Mouse (Mus musculus) midbrain, embryonic 15.5 days (tissue): ENCODE measurements around the gene Pla2g10. TPM values are rescaled to one million over a fixed set of nuclear protein-coding genes. Genes with fewer than 3 reads are reported as not detected.
A peak's percentile ranks its signal among the peaks of the same experiment; 100 is the strongest.

ENCODE experiments used
- ATAC-seq: fragments of 200-750 bp; cut with Nextera tagmentation; replicated peaks from 2 replicates; pipeline ENCODE4 v1.8.0; 2017; ENCODE audit warnings: moderate TSS enrichment
- H3K27ac ChIP-seq: fragments of 300-500 bp; sonication (generic); 2 replicates; pipeline ENCODE4 v1.5.1; 2015; ENCODE audit warnings: mild to moderate bottlenecking, inconsistent platforms
- H3K27me3 ChIP-seq: fragments of 300-500 bp; sonication (generic); replicated peaks from 2 replicates; pipeline ENCODE4 v1.6.1; 2015; ENCODE audit warnings: inconsistent platforms
- H3K36me3 ChIP-seq: fragments of 300-500 bp; sonication (generic); replicated peaks from 2 replicates; pipeline ENCODE4 v1.6.1; 2015; ENCODE audit warnings: inconsistent platforms
- H3K4me1 ChIP-seq: fragments of 300-500 bp; sonication (generic); 2 replicates; pipeline ENCODE4 v1.6.1; 2015; ENCODE audit warnings: inconsistent platforms
- H3K4me2 ChIP-seq: fragments of 300-500 bp; sonication (generic); 2 replicates; pipeline ENCODE4 v1.6.1; 2015; ENCODE audit warnings: inconsistent platforms, mild to moderate bottlenecking, moderate library complexity
- H3K4me3 ChIP-seq: fragments of 300-500 bp; sonication (generic); 2 replicates; pipeline ENCODE4 v1.5.1; 2015; ENCODE audit warnings: mild to moderate bottlenecking, inconsistent platforms
- H3K9ac ChIP-seq: fragments of 300-500 bp; sonication (generic); 2 replicates; pipeline ENCODE4 v1.6.1; 2015; ENCODE audit warnings: mild to moderate bottlenecking, inconsistent platforms
- H3K9me3 ChIP-seq: fragments of 300-500 bp; sonication (generic); 2 replicates; pipeline ENCODE4 v1.6.1; 2016; ENCODE audit warnings: inconsistent platforms
- WGBS: fragments of 180-500 bp; shearing (Covaris S2); methylation state at CpG from one replicate; pipeline ENCODE4 v1.1.7; 2015; ENCODE audit warnings: mixed read lengths; 5-methylcytosine and 5-hydroxymethylcytosine counted together
- polyA plus RNA-seq: library from polyadenylated mRNA; unstranded; fragments of >200 nt; fragmentation: Nextera tagmentation; extraction: Ambion mirVana; gene quantifications from 2 replicates; pipeline ENCODE4 v1.2.1, GENCODE M21; 2015

Pla2g10 gene
- polyA plus RNA-seq, 1 experiment from 2014 or later = 0.39 TPM

DNA sequence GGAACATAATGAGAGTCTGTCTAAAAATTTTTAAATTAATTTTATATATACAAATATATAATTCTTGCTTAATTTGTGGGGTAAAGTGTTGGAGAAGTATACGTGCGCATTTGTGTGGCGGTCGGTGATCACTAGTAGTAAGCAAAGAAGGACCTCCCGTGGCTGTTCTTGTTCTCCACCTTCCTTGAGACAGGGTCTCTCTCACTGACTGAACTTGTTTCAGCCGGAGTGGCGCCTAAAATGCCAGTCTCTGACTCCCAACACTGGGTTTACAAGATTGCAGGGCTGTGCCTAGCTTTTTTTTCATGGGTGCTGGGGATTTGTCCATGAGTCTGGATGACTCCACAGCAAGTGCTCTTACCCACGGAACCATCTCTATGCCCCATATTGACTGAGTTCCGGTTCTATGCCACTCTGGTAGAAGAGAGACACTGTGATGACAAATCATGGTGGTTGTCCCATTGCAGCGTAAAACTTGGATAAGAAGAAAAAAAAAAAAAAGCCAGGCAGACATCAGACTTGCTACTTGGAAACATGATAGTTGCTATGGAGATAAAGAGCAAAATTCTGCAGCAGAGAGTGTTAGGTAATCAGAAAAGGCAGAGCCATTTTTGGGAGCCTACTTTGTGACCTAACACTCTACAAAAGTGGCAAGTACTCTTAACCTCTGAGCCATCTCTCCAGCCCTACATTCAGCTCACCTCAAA lies 62.2 kb downstream of the Pla2g10 start:
- no peak overlapping the region; the same call in 1 of the 2 replicates for H3K9ac ChIP-seq
- H3K27ac ChIP-seq = peak overlapping the region; percentile 74
- H3K4me2 ChIP-seq = peak overlapping the region; percentile 83
- H3K4me1 ChIP-seq = peaks cover 22% of the 10 kb centered on the region
- H3K27me3 ChIP-seq = no peaks in the 10 kb centered on the region
- ATAC-seq = 0 out of 2 replicates have a peak, but pooled peaks have one; percentile 4
- WGBS = 81% methylated on average over 10 of the region's 10 CpGs
- H3K4me3 ChIP-seq = peak overlapping the region; percentile 70
- peaks cover 7% of the 10 kb centered on the region; the same call in 1 of the 2 replicates for H3K36me3 ChIP-seq
- no peaks in the 10 kb centered on the region for H3K9me3 ChIP-seq

DNA sequence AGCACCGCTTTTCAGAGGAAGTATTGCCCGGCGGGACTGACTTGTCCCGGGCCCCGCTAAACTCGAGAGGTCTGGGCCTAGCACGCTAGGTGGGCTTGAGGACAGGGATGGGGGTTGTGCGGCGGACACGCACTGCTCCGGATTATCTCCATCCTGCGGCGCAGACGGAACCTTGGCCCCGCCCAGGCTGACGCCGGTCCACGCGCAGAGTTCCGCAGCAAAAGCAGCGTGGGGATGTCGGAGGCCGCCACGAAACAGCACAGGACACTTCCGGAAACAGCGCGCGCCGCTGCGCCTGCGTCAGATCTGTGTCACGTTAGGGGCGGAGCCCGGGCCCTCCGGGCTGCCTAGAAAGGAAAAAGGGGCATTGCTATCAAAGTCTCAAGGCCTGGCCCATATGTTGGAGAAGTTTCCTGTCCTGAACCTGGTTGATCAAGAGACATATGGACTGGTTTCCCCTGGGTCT lies 62.9 kb downstream of the Pla2g10 start, which contains the start of gene Parn:
Parn (minus strand) TSS at position 293 of the 466 bp plus-strand sequence.
- no peaks in the 10 kb centered on the region for H3K27me3 ChIP-seq
- peak within 1 kb of the TSS; percentile 70 for H3K4me3 ChIP-seq
- H3K36me3 ChIP-seq = peaks cover 10% of the 10 kb centered on the region; the same call in 1 of the 2 replicates
- under 1% methylated on average over 35 of the region's 35 CpGs for WGBS
- peak within 1 kb of the TSS; percentile 83 for H3K4me2 ChIP-seq
- peak within 1 kb of the TSS; percentile 67 for H3K9ac ChIP-seq
- peak within 1 kb of the TSS; percentile 74 for H3K27ac ChIP-seq
- ATAC-seq = peak; percentile 94
- H3K4me1 ChIP-seq = peaks cover 16% of the 10 kb centered on the region
- no peaks in the 10 kb centered on the region for H3K9me3 ChIP-seq

Other genes with a start within 250 kb of the Pla2g10 start
- 30.2 and 31.2 TPM in 2 replicates for gene Parn, start 62.8 kb downstream of the Pla2g10 start, polyA plus RNA-seq
- gene Bfar, start 59.1 kb downstream of the Pla2g10 start, polyA plus RNA-seq = 54.9 and 56.4 TPM in 2 replicates
- gene 3110001I22Rik, start 59.1 kb downstream of the Pla2g10 start, polyA plus RNA-seq = 6.5 and 7.4 TPM in 2 replicates
- 95.1 and 103 TPM in 2 replicates for gene Rrn3, start 49.7 kb upstream of the Pla2g10 start, polyA plus RNA-seq
- gene Ntan1, start 87.9 kb upstream of the Pla2g10 start, polyA plus RNA-seq = 191 and 208 TPM in 2 replicates
- gene Pdxdc1, start 172.1 kb upstream of the Pla2g10 start, polyA plus RNA-seq = 75.4 and 79.8 TPM in 2 replicates
- gene Mpv17l, start 172.2 kb upstream of the Pla2g10 start, polyA plus RNA-seq = 25.5 and 28.4 TPM in 2 replicates